Mouse (Mus musculus) intestine, embryonic 14.5 days (tissue): ENCODE measurements around the gene Hoxc12. TPM values are rescaled to one million over a fixed set of nuclear protein-coding genes. Genes with fewer than 3 reads are reported as not detected.

Experiments
- ATAC-seq: fragments of 200-750 bp; cut with Nextera tagmentation; replicated peaks from 2 replicates; pipeline ENCODE4 v1.8.0; 2017; ENCODE audit warnings: low read depth, moderate number of reproducible peaks, moderate TSS enrichment, moderate library complexity; ENCODE audit not compliant: low FRiP score, low TSS enrichment
- DNase-seq: peaks from one replicate; pipeline ENCODE4 v3.0.0-alpha.2; 2018; ENCODE audit warnings: low spot score
- H3K27ac ChIP-seq: fragments of 300-500 bp; sonication (generic); 2 replicates; pipeline ENCODE4 v1.5.1; 2014; ENCODE audit warnings: low read depth, mild to moderate bottlenecking, control low read depth
- H3K27me3 ChIP-seq: fragments of 300-500 bp; sonication (generic); replicated peaks from 2 replicates; pipeline ENCODE4 v1.6.1; 2014; ENCODE audit warnings: low read length, control low read depth; ENCODE audit not compliant: control insufficient read depth, insufficient read depth
- H3K36me3 ChIP-seq: fragments of 300-500 bp; sonication (generic); 2 replicates; pipeline ENCODE4 v1.6.1; 2014; ENCODE audit warnings: low read length, control low read depth; ENCODE audit not compliant: control insufficient read depth, insufficient read depth
- H3K4me1 ChIP-seq: fragments of 300-500 bp; sonication (generic); replicated peaks from 2 replicates; pipeline ENCODE4 v1.6.1; 2014; ENCODE audit warnings: low read length, control low read depth, mixed read lengths; ENCODE audit not compliant: control insufficient read depth, insufficient read depth
- H3K4me2 ChIP-seq: fragments of 300-500 bp; sonication (generic); 2 replicates; pipeline ENCODE4 v1.6.1; 2014; ENCODE audit warnings: low read length
- H3K4me3 ChIP-seq: fragments of 300-500 bp; sonication (generic); 2 replicates; pipeline ENCODE4 v1.5.1; 2014; ENCODE audit warnings: low read depth, low read length, control low read depth, mixed read lengths
- H3K9ac ChIP-seq: fragments of 300-500 bp; sonication (generic); 2 replicates; pipeline ENCODE4 v1.6.1; 2014; ENCODE audit warnings: mild to moderate bottlenecking, low read length
- H3K9me3 ChIP-seq: fragments of 300-500 bp; sonication (generic); 2 replicates; pipeline ENCODE4 v1.6.1; 2016; ENCODE audit warnings: low read length, control low read depth; ENCODE audit not compliant: control insufficient read depth
- WGBS: fragments of 180-500 bp; shearing (Covaris S2); extraction: QIAGEN DNeasy Blood & Tissue Kit; methylation state at CpG from one replicate; pipeline ENCODE4 v1.1.7; 2014; 5-methylcytosine and 5-hydroxymethylcytosine counted together
- polyA plus RNA-seq: library from polyadenylated mRNA; unstranded; fragments of >200 nt; fragmentation: Nextera tagmentation; extraction: Ambion mirVana; gene quantifications from 2 replicates; pipeline ENCODE4 v1.2.1, GENCODE M21; 2014

The Hoxc12 gene
- polyA plus RNA-seq, 1 experiment from 2014 or later = not detected

DNA sequence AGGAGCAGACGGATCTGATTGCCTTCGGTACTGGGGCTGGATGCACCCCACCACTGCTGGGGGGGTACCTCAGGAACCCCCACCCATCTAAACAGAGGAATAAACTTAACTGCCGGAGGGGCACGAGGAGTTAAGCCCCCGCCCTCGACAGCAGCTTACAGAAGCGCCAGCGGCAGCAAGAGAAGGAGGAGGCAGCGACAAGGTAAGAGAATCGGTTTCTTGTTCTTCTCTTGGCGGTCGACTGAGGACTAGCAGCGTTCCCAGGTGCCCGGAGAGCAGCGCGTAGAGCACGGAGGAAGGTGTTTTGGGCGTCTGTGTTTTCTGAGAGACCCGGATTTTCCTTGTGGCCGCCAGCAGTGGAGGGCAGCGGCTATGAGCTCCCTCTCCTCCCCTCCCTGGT is 35.7 kb downstream of the Hoxc12 start:
- Histone ChIP-seq H3K4me1 (no peaks in the 10 kb centered on the region), H3K27me3 (peaks cover 98% of the 10 kb centered on the region), H3K36me3 (no peaks in the 10 kb centered on the region), H3K4me2 (peak overlapping the region; percentile 14; the same call in 1 of the 2 replicates), H3K9me3 (no peaks in the 10 kb centered on the region), H3K9ac (no peak overlapping the region), H3K27ac (no peak overlapping the region), H3K4me3 (no peak overlapping the region)
- WGBS = 3% methylated on average over 21 of the region's 21 CpGs
- ATAC-seq (no peak), DNase-seq (no peak)

- H3K4me2 ChIP-seq = peak overlapping the region; percentile 14; the same call in 1 of the 2 replicates
- WGBS = 3% methylated on average over 6 of the region's 6 CpGs
- H3K27me3 ChIP-seq = peaks cover 98% of the 10 kb centered on the region
These were observed 36.2 kb downstream of the Hoxc12 start for GRCm38 (mm10) chr15:102972753-102973152.

DNA sequence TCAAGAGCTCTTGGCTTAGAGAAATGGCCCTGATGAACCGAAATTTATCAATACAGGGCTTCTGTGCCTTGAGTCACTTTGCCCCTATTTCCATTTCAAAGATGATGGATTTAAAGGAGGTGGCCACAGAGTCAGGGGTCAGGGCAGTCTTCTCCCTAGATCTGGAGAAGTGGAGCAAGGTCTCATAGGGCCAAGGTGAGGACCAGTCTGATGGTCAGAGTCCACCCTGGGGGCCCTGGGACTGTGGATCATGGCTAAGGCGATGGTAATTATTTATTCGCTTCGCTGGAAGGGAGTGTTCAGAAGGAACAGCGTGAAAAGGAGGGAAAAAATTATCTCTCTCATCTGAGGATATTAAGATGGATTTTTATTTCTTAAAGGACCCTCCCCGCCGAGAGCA is 38.5 kb downstream of the Hoxc12 start:
- Histone ChIP-seq H3K4me2 (0 out of 2 replicates have a peak overlapping the region, but pooled peaks have one; percentile 4), H3K27ac (no peak overlapping the region), H3K27me3 (peaks cover 100% of the 10 kb centered on the region), H3K4me3 (0 out of 2 replicates have a peak overlapping the region, but pooled peaks have one; percentile 12), H3K9ac (no peak overlapping the region), H3K4me1 (no peaks in the 10 kb centered on the region), H3K9me3 (no peaks in the 10 kb centered on the region), H3K36me3 (no peaks in the 10 kb centered on the region)
- DNase-seq (no peak), ATAC-seq (no peak)
- 7% methylated on average over 7 of the region's 7 CpGs for WGBS

More at GRCm38 (mm10) chr15:102972753-102973152, 36.2 kb downstream of the Hoxc12 start:
- H3K9ac ChIP-seq = no peak overlapping the region
- no peaks in the 10 kb centered on the region for H3K4me1 ChIP-seq
- H3K27ac ChIP-seq = no peak overlapping the region
- no peak for ATAC-seq
- no peak overlapping the region for H3K4me3 ChIP-seq
- no peaks in the 10 kb centered on the region for H3K9me3 ChIP-seq
- no peak for DNase-seq
- H3K36me3 ChIP-seq = no peaks in the 10 kb centered on the region

DNA sequence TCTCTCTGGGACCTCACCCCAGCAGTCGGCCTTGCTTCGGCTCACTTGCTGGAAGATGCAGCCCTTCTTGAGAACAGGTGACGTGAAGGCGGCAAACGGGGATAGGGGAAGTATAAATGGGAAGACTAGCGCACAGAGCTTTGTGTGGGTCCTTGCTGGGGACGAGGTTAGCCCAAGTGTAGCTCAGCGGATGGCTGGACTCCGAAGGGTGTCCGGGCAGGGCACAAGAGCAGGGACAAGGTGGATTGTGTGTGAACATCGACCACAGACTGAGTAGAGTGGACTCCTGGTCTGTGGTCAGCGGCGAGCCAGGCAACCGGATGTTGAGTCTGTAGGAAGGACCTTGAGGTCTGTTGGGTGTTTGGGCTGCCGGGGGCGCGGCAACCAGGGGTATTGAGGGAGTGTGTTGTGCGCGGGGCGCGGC is 39.1 kb downstream of the Hoxc12 start:
- H3K9me3 ChIP-seq = no peaks in the 10 kb centered on the region
- no peak overlapping the region for H3K27ac ChIP-seq
- WGBS = 1% methylated on average over 21 of the region's 21 CpGs
- no peak for ATAC-seq
- H3K4me2 ChIP-seq = peak overlapping the region; percentile 36
- H3K4me3 ChIP-seq = 0 out of 2 replicates have a peak overlapping the region, but pooled peaks have one; percentile 12
- H3K9ac ChIP-seq = no peak overlapping the region
- H3K27me3 ChIP-seq = peaks cover 100% of the 10 kb centered on the region
- no peaks in the 10 kb centered on the region for H3K4me1 ChIP-seq
- DNase-seq = peak; percentile 74
- no peaks in the 10 kb centered on the region for H3K36me3 ChIP-seq

DNA sequence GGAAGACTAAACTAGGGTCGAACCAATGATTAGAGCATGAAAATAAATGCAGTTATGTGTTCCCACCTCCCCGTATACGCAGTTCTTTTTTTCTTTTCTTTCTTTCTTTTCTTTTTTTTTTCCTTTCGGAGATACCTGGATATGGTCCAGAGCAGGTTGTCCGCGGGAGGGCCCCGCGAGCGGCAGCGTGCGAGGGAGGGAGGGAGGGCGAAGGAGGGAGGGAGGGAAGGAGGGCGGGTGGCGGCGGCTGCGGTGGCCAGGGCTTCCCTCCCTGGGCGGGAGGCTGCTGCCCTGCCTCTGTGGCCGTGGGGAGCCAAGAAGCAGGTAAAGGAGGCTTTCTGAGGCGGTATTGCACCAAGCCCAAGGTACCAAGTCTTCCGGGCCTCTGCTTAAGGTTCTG is 39.6 kb downstream of the Hoxc12 start, which contains the start of gene Hoxc9:
Gene Hoxc9 (plus strand): TSS at position 269 of the 400 bp plus-strand sequence.
- no peak within 1 kb of the TSS for H3K9ac ChIP-seq
- H3K4me1 ChIP-seq = no peaks in the 10 kb centered on the region
- under 1% methylated on average over 15 of the region's 20 CpGs for WGBS
- H3K27me3 ChIP-seq = peaks cover 100% of the 10 kb centered on the region
- DNase-seq (no peak), ATAC-seq (no peak)
- peak within 1 kb of the TSS; percentile 12 for H3K4me3 ChIP-seq
- H3K36me3 ChIP-seq = no peaks in the 10 kb centered on the region
- H3K4me2 ChIP-seq = peak within 1 kb of the TSS; percentile 36
- H3K9me3 ChIP-seq = no peaks in the 10 kb centered on the region
- H3K27ac ChIP-seq = no peak within 1 kb of the TSS

DNA sequence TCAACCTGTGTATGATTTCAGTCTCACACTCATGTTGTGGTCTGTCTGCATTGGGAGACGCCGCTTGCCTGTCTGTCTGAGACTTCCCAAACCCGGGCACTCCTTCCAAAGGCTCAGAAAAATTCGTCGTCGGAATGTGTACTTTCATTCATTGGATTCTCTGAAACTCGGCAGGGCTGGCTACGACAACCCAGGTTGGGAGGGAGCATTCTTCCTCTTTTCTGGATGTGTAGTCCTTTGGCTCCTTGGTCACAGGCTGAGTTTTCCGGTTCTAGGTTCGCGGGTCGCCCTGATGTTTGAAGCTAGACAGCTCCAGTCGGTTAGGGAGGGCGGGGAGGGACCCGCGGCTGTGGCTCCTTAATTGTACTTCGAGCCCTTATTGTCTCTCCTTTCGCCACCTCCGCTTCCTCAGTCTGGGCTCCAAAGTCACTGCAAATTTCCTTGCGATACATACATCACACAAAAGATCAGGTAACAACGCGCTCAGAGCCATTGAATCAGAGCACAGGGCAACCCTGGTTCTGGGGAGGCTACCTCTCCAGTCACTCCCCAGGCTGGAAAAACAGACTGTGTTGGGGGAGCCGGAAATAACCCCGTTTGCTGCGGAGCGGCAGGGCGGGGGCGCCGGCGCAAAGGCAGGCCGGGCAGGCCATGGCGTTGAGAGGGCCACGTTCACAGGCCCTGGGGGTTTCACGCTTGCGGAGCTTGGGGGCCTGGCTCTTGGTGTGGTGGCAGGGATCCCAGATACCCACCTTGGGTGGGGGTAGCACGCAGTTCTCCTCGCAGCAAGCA is 40.3 kb downstream of the Hoxc12 start:
- peaks cover 100% of the 10 kb centered on the region for H3K27me3 ChIP-seq
- ATAC-seq (no peak), DNase-seq (no peak)
- peak overlapping the region; percentile 12 for H3K4me3 ChIP-seq
- H3K9ac ChIP-seq = no peak overlapping the region
- H3K4me1 ChIP-seq = no peaks in the 10 kb centered on the region
- WGBS = 3% methylated on average over 37 of the region's 37 CpGs
- H3K9me3 ChIP-seq = no peaks in the 10 kb centered on the region
- H3K4me2 ChIP-seq = peak overlapping the region; percentile 36
- H3K27ac ChIP-seq = no peak overlapping the region
- H3K36me3 ChIP-seq = no peaks in the 10 kb centered on the region

- peak overlapping the region; percentile 12 for H3K4me3 ChIP-seq
- ATAC-seq (no peak), DNase-seq (no peak)
- H3K4me2 ChIP-seq = peak overlapping the region; percentile 36
- H3K27me3 ChIP-seq = peaks cover 100% of the 10 kb centered on the region
- H3K36me3 ChIP-seq = no peaks in the 10 kb centered on the region
- no peaks in the 10 kb centered on the region for H3K9me3 ChIP-seq
- H3K27ac ChIP-seq = no peak overlapping the region
- no peak overlapping the region for H3K9ac ChIP-seq
- 6% methylated on average over 16 of the region's 16 CpGs for WGBS
- no peaks in the 10 kb centered on the region for H3K4me1 ChIP-seq
These were observed 40.9 kb downstream of the Hoxc12 start for GRCm38 (mm10) chr15:102977423-102977974.

DNA sequence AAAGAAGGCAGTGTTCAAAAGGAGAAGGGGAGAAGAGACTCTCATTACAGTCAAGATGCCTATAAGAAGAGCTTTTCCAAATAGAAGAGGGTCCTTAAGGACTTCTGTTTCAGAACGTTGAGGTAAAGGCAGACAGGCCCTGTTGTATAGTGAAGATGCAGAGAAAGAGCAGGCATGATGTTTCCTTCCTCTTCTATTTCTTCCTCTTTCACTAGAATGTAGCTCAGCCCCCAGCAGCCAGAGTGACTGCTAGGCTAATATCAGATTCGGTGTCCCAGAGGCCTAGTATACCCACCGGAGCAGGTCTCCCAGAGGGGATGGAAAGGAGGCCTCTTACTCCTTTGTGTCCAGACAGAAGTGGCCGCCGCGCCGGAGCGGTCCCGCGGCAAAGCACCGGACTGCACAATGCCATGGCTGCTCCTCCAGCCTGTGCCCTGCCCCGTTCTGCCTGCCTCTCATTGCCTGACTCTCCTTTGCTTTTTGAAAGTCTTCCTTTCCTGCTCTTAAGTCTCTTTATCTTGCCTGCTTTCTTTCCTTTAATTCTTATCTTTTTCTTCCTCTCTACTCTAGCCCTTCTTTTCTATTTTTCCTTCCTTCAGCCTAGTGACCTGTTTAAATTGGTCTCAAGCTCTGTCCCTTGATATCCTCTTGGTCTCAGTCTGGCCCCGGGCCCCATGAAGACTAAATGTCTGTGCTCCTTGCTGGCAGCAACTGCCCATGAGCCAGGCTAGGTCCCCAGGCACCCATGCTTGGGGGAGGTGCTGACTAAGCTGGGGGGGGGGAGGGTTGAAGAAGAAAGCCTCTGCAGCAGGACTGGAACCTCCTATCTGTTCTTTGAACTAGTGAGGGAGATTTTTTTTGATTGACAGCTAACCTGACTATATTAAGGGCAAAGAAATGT is 42.3 kb downstream of the Hoxc12 start:
- WGBS = 10% methylated on average over 13 of the region's 13 CpGs

More for the DNA sequence above, 42.3 kb downstream of the Hoxc12 start:
- H3K9me3 ChIP-seq = no peaks in the 10 kb centered on the region
- no peak for ATAC-seq
- no peak for DNase-seq
- no peaks in the 10 kb centered on the region for H3K4me1 ChIP-seq
- H3K36me3 ChIP-seq = no peaks in the 10 kb centered on the region
- H3K27ac ChIP-seq = no peak overlapping the region
- H3K9ac ChIP-seq = no peak overlapping the region
- peaks cover 99% of the 10 kb centered on the region for H3K27me3 ChIP-seq
- H3K4me2 ChIP-seq = 0 out of 2 replicates have a peak overlapping the region, but pooled peaks have one; percentile 20
- no peak overlapping the region for H3K4me3 ChIP-seq
